Mouse (Mus musculus) embryonic facial prominence, embryonic 13.5 days (tissue): ENCODE measurements at regions not wholly inside any gene's neighbourhood (a gene's known extent, or its start where the extent isn't known, plus 50 kb on each side); places are given as distances from the start of the nearest gene placed in this dataset.

ENCODE experiments used
- ATAC-seq: fragments of 200-750 bp; cut with Nextera tagmentation; 2 replicates; pipeline ENCODE4 v1.8.0; 2017; ENCODE audit warnings: low read depth; ENCODE audit not compliant: insufficient number of reproducible peaks, insufficient read depth, low FRiP score, low TSS enrichment
- H3K27ac ChIP-seq: fragments of 300-500 bp; sonication (generic); 2 replicates; pipeline ENCODE4 v1.5.1; 2015; ENCODE audit warnings: moderate library complexity, mild to moderate bottlenecking, inconsistent platforms
- H3K27me3 ChIP-seq: fragments of 300-500 bp; sonication (generic); 2 replicates; pipeline ENCODE4 v1.6.1; 2015; ENCODE audit warnings: mild to moderate bottlenecking, inconsistent platforms
- H3K36me3 ChIP-seq: fragments of 300-500 bp; sonication (generic); 2 replicates; pipeline ENCODE4 v1.6.1; 2015; ENCODE audit warnings: mild to moderate bottlenecking, inconsistent platforms
- H3K4me1 ChIP-seq: fragments of 300-500 bp; sonication (generic); 2 replicates; pipeline ENCODE4 v1.6.1; 2015; ENCODE audit warnings: inconsistent platforms
- H3K4me2 ChIP-seq: fragments of 300-500 bp; sonication (generic); 2 replicates; pipeline ENCODE4 v1.6.1; 2015; ENCODE audit warnings: moderate library complexity, mild to moderate bottlenecking, inconsistent platforms
- H3K4me3 ChIP-seq: fragments of 300-500 bp; sonication (generic); 2 replicates; pipeline ENCODE4 v1.5.1; 2015; ENCODE audit warnings: mild to moderate bottlenecking, inconsistent platforms
- H3K9ac ChIP-seq: fragments of 300-500 bp; sonication (generic); 2 replicates; pipeline ENCODE4 v1.6.1; 2015; ENCODE audit warnings: mild to moderate bottlenecking, inconsistent platforms
- H3K9me3 ChIP-seq: fragments of 300-500 bp; sonication (generic); 2 replicates; pipeline ENCODE4 v1.6.1; 2016; ENCODE audit warnings: inconsistent platforms
- WGBS: fragments of 180-500 bp; shearing (Covaris S2); methylation state at CpG from one replicate; pipeline ENCODE4 v1.1.7; 2015; ENCODE audit warnings: mixed read lengths; 5-methylcytosine and 5-hydroxymethylcytosine counted together

- Histone ChIP-seq H3K9ac (no peak overlapping the region), H3K27me3 (no peaks in the 10 kb centered on the region), H3K9me3 (no peaks in the 10 kb centered on the region), H3K4me2 (no peak overlapping the region), H3K4me1 (peaks cover 3% of the 10 kb centered on the region; the same call in 1 of the 2 replicates), H3K27ac (no peak overlapping the region), H3K4me3 (no peak overlapping the region), H3K36me3 (no peaks in the 10 kb centered on the region)
- WGBS: 81% methylated on average over 6 of the region's 6 CpGs
- ATAC-seq: no peak
Observed at GRCm38 (mm10) chr16:64682360-64682759, 80.2 kb upstream of the Csnka2ip start.

- no peaks in the 10 kb centered on the region for H3K27me3 ChIP-seq
- no peaks in the 10 kb centered on the region for H3K9me3 ChIP-seq
- ATAC-seq: no peak
- H3K9ac ChIP-seq: no peak overlapping the region
- no peak overlapping the region for H3K4me2 ChIP-seq
- peaks cover 4% of the 10 kb centered on the region; the same call in 1 of the 2 replicates for H3K4me1 ChIP-seq
- 81% methylated on average over 6 of the region's 6 CpGs for WGBS
- no peak overlapping the region for H3K27ac ChIP-seq
- no peaks in the 10 kb centered on the region for H3K36me3 ChIP-seq
- no peak overlapping the region for H3K4me3 ChIP-seq
Observed at GRCm38 (mm10) chr16:64681902-64682301, 79.7 kb upstream of the Csnka2ip start.

- Histone ChIP-seq H3K27ac (no peak overlapping the region), H3K4me1 (peaks cover 12% of the 10 kb centered on the region; the same call in 1 of the 2 replicates), H3K9me3 (no peaks in the 10 kb centered on the region), H3K4me2 (no peak overlapping the region), H3K36me3 (no peaks in the 10 kb centered on the region), H3K27me3 (no peaks in the 10 kb centered on the region), H3K9ac (no peak overlapping the region), H3K4me3 (no peak overlapping the region)
- 89% methylated on average over 4 of the region's 4 CpGs for WGBS
- no peak for ATAC-seq
Observed at GRCm38 (mm10) chr16:64680843-64681242, 78.6 kb upstream of the Csnka2ip start.

GRCm38 (mm10) chr16:64677352-64677751, 75.1 kb upstream of the Csnka2ip start:
- no peak overlapping the region for H3K27ac ChIP-seq
- no peak overlapping the region for H3K4me3 ChIP-seq
- no peak overlapping the region for H3K4me2 ChIP-seq
- no peak for ATAC-seq
- no peak overlapping the region for H3K9ac ChIP-seq
- H3K36me3 ChIP-seq: no peaks in the 10 kb centered on the region
- H3K4me1 ChIP-seq: peaks cover 12% of the 10 kb centered on the region; the same call in 1 of the 2 replicates
- 52% methylated on average over 8 of the region's 8 CpGs for WGBS
- no peaks in the 10 kb centered on the region for H3K9me3 ChIP-seq
- H3K27me3 ChIP-seq: no peaks in the 10 kb centered on the region

- Histone ChIP-seq H3K9me3 (no peaks in the 10 kb centered on the region), H3K36me3 (no peaks in the 10 kb centered on the region), H3K4me2 (no peak overlapping the region), H3K4me3 (no peak overlapping the region), H3K4me1 (peaks cover 12% of the 10 kb centered on the region; the same call in 1 of the 2 replicates), H3K27me3 (no peaks in the 10 kb centered on the region), H3K27ac (peak overlapping the region; percentile 60), H3K9ac (no peak overlapping the region)
- no peak for ATAC-seq
- 58% methylated on average over 3 of the region's 3 CpGs for WGBS
Observed at GRCm38 (mm10) chr16:64676865-64677264, 74.7 kb upstream of the Csnka2ip start.

- WGBS: 92% methylated on average over 4 of the region's 4 CpGs
- no peak for ATAC-seq
- peaks cover 6% of the 10 kb centered on the region; the same call in 1 of the 2 replicates for H3K9me3 ChIP-seq
- H3K4me2 ChIP-seq: no peak overlapping the region
- no peak overlapping the region for H3K9ac ChIP-seq
- no peak overlapping the region for H3K27ac ChIP-seq
- no peaks in the 10 kb centered on the region for H3K27me3 ChIP-seq
- no peaks in the 10 kb centered on the region for H3K36me3 ChIP-seq
- H3K4me1 ChIP-seq: no peaks in the 10 kb centered on the region; the same call in 1 of the 2 replicates
- H3K4me3 ChIP-seq: no peak overlapping the region
Observed at GRCm38 (mm10) chr16:64666947-64667346, 64.7 kb upstream of the Csnka2ip start.
